Mouse (Mus musculus): Measurements from ENCODE around the gene Fuca1. TPM values are rescaled to one million over a fixed set of nuclear protein-coding genes. Genes with fewer than 3 reads are reported as not detected.
A peak's percentile ranks its signal among the peaks of the same experiment; 100 is the strongest.

Gene Fuca1
- polyA plus RNA-seq, 1 experiment from 2014 or later = 50.7 TPM

DNA sequence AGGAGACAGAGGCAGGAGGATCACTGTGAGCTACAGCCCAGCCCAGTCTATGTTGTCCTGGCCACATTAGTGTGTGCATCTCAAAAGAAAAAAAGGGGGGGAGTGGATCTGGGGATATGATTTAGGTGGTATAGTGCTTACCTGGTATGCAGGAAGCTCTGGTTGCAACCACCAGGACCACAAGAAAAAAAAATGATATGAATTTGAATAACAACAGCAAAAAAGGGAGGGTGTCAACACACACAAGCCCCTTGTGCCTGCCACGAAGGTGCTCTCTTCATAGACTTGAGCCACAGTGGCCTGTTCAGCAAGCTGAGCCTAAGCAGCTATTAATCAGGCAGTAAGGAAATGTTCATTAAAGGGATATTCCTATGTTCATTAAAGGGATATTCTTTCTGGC lies 15.7 kb upstream of the Fuca1 start:
- Histone ChIP-seq H3K4me2 (ENCODE audit: low read depth, low read length) (no peak overlapping the region), H3K27me3 (ENCODE audit: insufficient read depth, low read length) (no peaks in the 10 kb centered on the region), H3K36me3 (replicated peaks; ENCODE audit: insufficient read depth, low read length) (no peaks in the 10 kb centered on the region), H3K9ac (replicated peaks) (no peak overlapping the region), H3K27ac (ENCODE audit: low read depth) (no peak overlapping the region), H3K9me3 (ENCODE audit: low read length) (no peaks in the 10 kb centered on the region), H3K4me1 (ENCODE audit: insufficient read depth) (0 out of 2 replicates have a peak, but pooled peaks cover 3% of the 10 kb centered on the region), H3K4me3 (ENCODE audit: low read depth, low read length) (no peak overlapping the region)
- 82% methylated on average over 1 of the region's 1 CpGs for WGBS (ENCODE audit: insufficient replicate concordance)
- no peak for DNase-seq
- no peak for TF ChIP-seq CTCF (IDR thresholded peaks at IDR 0.05; ENCODE audit: low read depth)
- TF ChIP-seq EP300 (IDR thresholded peaks at IDR 0.05; ENCODE audit: low read depth) = no peak
- no peak for ATAC-seq

DNA sequence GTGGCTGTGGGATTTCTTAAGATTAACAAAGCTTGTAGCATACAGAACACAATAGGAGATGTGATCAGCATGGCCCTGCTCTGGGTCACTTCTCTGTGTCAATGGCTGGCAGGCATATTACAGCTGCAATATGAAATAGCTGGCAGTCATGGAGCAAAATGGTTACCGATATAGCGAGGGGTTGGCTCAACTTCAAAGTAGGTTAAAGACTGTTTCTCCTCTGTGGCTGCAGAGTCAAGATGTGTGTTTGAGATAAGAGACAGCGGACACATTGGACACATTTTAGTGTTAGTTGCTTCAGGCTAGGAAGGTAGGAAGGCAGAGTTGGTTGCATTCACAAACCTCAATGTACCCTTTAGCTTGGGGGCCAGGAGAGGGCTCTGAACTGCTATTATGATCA lies 13.9 kb upstream of the Fuca1 start:
- Histone ChIP-seq H3K36me3 (replicated peaks; ENCODE audit: insufficient read depth, low read length) (no peaks in the 10 kb centered on the region), H3K27ac (ENCODE audit: low read depth) (no peak overlapping the region), H3K9me3 (ENCODE audit: low read length) (no peaks in the 10 kb centered on the region), H3K9ac (replicated peaks) (no peak overlapping the region), H3K4me1 (ENCODE audit: insufficient read depth) (0 out of 2 replicates have a peak, but pooled peaks cover 7% of the 10 kb centered on the region), H3K4me3 (ENCODE audit: low read depth, low read length) (no peak overlapping the region), H3K27me3 (ENCODE audit: insufficient read depth, low read length) (no peaks in the 10 kb centered on the region), H3K4me2 (ENCODE audit: low read depth, low read length) (no peak overlapping the region)
- no peak for TF ChIP-seq CTCF (IDR thresholded peaks at IDR 0.05; ENCODE audit: low read depth)
- peak; percentile 72 for TF ChIP-seq EP300 (IDR thresholded peaks at IDR 0.05; ENCODE audit: low read depth)
- 44% methylated on average over 3 of the region's 3 CpGs for WGBS (ENCODE audit: insufficient replicate concordance)
- DNase-seq (no peak), ATAC-seq (0 out of 2 replicates have a peak, but pooled peaks have one; percentile 15)

DNA sequence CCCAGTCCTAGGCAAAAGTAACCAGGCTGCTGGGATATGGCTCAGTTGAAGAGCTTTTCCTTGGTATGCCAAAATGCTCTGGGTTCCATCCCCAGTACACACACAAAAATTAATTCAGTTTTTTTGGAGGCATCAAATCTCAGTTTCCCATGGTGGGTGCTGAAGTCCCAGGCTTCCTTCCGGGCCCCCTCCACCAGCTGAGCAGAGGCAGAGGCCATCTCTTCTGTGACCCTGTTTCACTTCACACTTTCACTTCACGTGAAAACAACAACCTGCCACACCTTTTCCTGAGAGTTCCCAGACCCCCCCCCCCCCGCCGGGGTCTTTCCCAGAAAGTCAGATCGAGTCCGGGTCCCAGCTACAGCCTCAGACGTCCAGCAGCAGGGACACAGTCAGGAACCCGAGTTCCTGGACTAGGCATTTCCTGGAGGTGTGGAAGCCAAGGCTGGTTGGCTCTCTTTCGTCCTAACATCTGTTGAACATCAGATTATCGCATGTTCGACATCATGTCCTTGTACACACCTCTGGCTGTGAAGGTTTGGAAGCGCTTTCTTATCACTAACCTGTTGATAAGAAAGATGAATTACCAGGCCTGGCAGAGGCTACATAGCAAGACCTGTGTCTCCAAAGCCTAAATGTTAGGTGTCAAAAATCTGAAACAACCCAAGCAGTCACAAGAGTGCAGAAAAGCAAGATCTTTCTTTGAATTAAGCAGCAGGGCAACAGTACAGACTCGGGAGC lies 11.0 kb upstream of the Fuca1 start:
- no peaks in the 10 kb centered on the region for H3K9me3 ChIP-seq (ENCODE audit: low read length)
- no peaks in the 10 kb centered on the region for H3K27me3 ChIP-seq (ENCODE audit: insufficient read depth, low read length)
- no peak overlapping the region for H3K4me2 ChIP-seq (ENCODE audit: low read depth, low read length)
- ATAC-seq = no peak
- WGBS (ENCODE audit: insufficient replicate concordance) = 42% methylated on average over 13 of the region's 13 CpGs
- H3K27ac ChIP-seq (ENCODE audit: low read depth) = no peak overlapping the region
- 0 out of 2 replicates have a peak, but pooled peaks cover 7% of the 10 kb centered on the region for H3K4me1 ChIP-seq (ENCODE audit: insufficient read depth)
- DNase-seq = no peak
- TF ChIP-seq CTCF (IDR thresholded peaks at IDR 0.05; ENCODE audit: low read depth) (no peak), EP300 (IDR thresholded peaks at IDR 0.05; ENCODE audit: low read depth) (no peak)
- no peak overlapping the region for H3K9ac ChIP-seq (replicated peaks)
- no peaks in the 10 kb centered on the region for H3K36me3 ChIP-seq (replicated peaks; ENCODE audit: insufficient read depth, low read length)
- H3K4me3 ChIP-seq (ENCODE audit: low read depth, low read length) = no peak overlapping the region

DNA sequence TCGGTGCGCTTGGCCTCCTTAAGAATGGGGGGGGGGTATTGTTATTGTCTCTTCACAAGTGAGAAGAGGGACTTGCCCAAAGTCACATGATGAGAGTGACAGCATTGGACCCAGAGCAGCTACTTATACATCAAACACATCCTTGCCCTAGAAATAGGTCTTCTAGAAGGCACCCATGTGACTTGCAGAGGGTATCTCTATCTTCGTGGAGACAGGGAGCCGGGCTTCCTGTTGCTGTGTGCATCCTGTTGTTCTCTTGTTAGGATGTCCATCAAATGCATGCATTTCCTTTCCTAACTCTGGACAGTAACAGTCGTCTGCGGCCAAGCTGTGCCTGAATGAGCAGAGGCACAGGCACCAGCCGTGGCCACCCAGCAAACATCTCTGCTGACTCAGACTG lies 9.0 kb upstream of the Fuca1 start:
- TF ChIP-seq EP300 (IDR thresholded peaks at IDR 0.05; ENCODE audit: low read depth) = peak; percentile 48; the same call in 1 of the 2 replicates
- no peak for TF ChIP-seq CTCF (IDR thresholded peaks at IDR 0.05; ENCODE audit: low read depth)
- 0 out of 2 replicates have a peak, but pooled peaks cover 7% of the 10 kb centered on the region for H3K4me1 ChIP-seq (ENCODE audit: insufficient read depth)
- peak overlapping the region; percentile 66 for H3K27ac ChIP-seq (ENCODE audit: low read depth)
- H3K4me3 ChIP-seq (ENCODE audit: low read depth, low read length) = no peak overlapping the region
- H3K9me3 ChIP-seq (ENCODE audit: low read length) = no peaks in the 10 kb centered on the region
- no peak overlapping the region for H3K9ac ChIP-seq (replicated peaks)
- no peaks in the 10 kb centered on the region for H3K36me3 ChIP-seq (replicated peaks; ENCODE audit: insufficient read depth, low read length)
- 45% methylated on average over 7 of the region's 7 CpGs for WGBS (ENCODE audit: insufficient replicate concordance)
- H3K27me3 ChIP-seq (ENCODE audit: insufficient read depth, low read length) = no peaks in the 10 kb centered on the region
- no peak overlapping the region for H3K4me2 ChIP-seq (ENCODE audit: low read depth, low read length)
- DNase-seq (no peak), ATAC-seq (peak; percentile 74)

DNA sequence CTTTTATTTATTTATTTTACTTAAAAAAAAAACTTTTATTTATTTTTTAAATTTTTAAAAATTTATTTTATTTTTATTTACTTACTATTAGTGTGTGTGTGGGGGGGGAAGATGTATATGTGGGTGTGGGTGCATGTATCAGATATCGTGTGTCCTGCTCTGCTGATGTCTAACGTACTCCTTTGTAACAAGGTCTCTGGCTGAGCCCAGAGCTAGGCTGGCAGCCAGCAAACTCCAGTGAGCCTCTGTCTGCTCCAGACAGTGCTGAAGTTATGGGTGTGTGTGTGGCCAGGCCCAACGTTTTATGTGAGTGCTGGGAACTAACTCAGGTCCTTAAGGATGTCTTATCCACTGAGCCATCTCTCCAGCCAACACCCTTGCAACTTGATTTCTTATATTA lies 8.4 kb upstream of the Fuca1 start:
- TF ChIP-seq CTCF (IDR thresholded peaks at IDR 0.05; ENCODE audit: low read depth) = no peak
- no peak for TF ChIP-seq EP300 (IDR thresholded peaks at IDR 0.05; ENCODE audit: low read depth)
- Histone ChIP-seq H3K9ac (replicated peaks) (no peak overlapping the region), H3K9me3 (ENCODE audit: low read length) (no peaks in the 10 kb centered on the region), H3K4me1 (ENCODE audit: insufficient read depth) (0 out of 2 replicates have a peak, but pooled peaks cover 7% of the 10 kb centered on the region), H3K4me3 (ENCODE audit: low read depth, low read length) (no peak overlapping the region), H3K27ac (ENCODE audit: low read depth) (peak overlapping the region; percentile 66; the same call in 1 of the 2 replicates), H3K4me2 (ENCODE audit: low read depth, low read length) (no peak overlapping the region), H3K36me3 (replicated peaks; ENCODE audit: insufficient read depth, low read length) (peaks cover 4% of the 10 kb centered on the region; the same call in 1 of the 2 replicates), H3K27me3 (ENCODE audit: insufficient read depth, low read length) (no peaks in the 10 kb centered on the region)
- ATAC-seq = no peak
- no peak for DNase-seq
- 41% methylated on average over 3 of the region's 3 CpGs for WGBS (ENCODE audit: insufficient replicate concordance)

- TF ChIP-seq CTCF (IDR thresholded peaks at IDR 0.05; ENCODE audit: low read depth) (no peak), EP300 (IDR thresholded peaks at IDR 0.05; ENCODE audit: low read depth) (no peak)
- WGBS (ENCODE audit: insufficient replicate concordance) = 35% methylated on average over 3 of the region's 3 CpGs
- DNase-seq (no peak), ATAC-seq (peak; percentile 41; the same call in 1 of the 2 replicates)
- Histone ChIP-seq H3K27ac (ENCODE audit: low read depth) (no peak overlapping the region; the same call in 1 of the 2 replicates), H3K27me3 (ENCODE audit: insufficient read depth, low read length) (no peaks in the 10 kb centered on the region), H3K4me1 (ENCODE audit: insufficient read depth) (peaks cover 7% of the 10 kb centered on the region; the same call in 1 of the 2 replicates), H3K9ac (replicated peaks) (no peak overlapping the region), H3K9me3 (ENCODE audit: low read length) (no peaks in the 10 kb centered on the region), H3K4me3 (ENCODE audit: low read depth, low read length) (peak overlapping the region; percentile 1; the same call in 1 of the 2 replicates), H3K4me2 (ENCODE audit: low read depth, low read length) (peak overlapping the region; percentile 14; the same call in 1 of the 2 replicates), H3K36me3 (replicated peaks; ENCODE audit: insufficient read depth, low read length) (peaks cover 4% of the 10 kb centered on the region; the same call in 1 of the 2 replicates)
Measured at GRCm38 (mm10) chr4:135912835-135913234, 7.7 kb upstream of the Fuca1 start.
